Mouse (Mus musculus) layer of hippocampus, adult 8-10 months (tissue): ENCODE results near the gene Pard3b. TPM values are rescaled to one million over a fixed set of nuclear protein-coding genes. Genes with fewer than 3 reads are reported as not detected.

Experiments
- DNase-seq, 2 experiments: peaks; one replicate each; pipeline ENCODE4 v3.0.0; 2022; ENCODE audit warnings: low spot score in 2 of 2
- total RNA-seq, 4 experiments: library from RNA; stranded (reverse); gene quantifications; 2 replicates each; pipeline ENCODE4 v1.2.4; 2022

Gene Pard3b
- total RNA-seq: 1 to 10 TPM; 3.5 to 6.4 (median 5.8) TPM

- peak in 1 of 2 experiments; percentile 6 for DNase-seq
These were observed at the start of gene Pard3b for GRCm38 (mm10) chr1:61638347-61639111. TSS of gene Pard3b (plus strand) at chr1:61638824.

GRCm38 (mm10) chr1:61616176-61616575 lies 22.4 kb upstream of the Pard3b start:
- DNase-seq: no peak

GRCm38 (mm10) chr1:61620651-61621050 lies 18.0 kb upstream of the Pard3b start:
- DNase-seq: no peak

- DNase-seq: no peak
These were observed 8.8 kb upstream of the Pard3b start for GRCm38 (mm10) chr1:61629857-61630256.

GRCm38 (mm10) chr1:61639114-61640093 lies 780 bp downstream of the Pard3b start:
- DNase-seq: no peak

GRCm38 (mm10) chr1:61641880-61642279 lies 3.3 kb downstream of the Pard3b start:
- DNase-seq: no peak

- no peak for DNase-seq
These were observed 6.4 kb downstream of the Pard3b start for GRCm38 (mm10) chr1:61645062-61645461.

GRCm38 (mm10) chr1:61649964-61650363 lies 11.3 kb downstream of the Pard3b start:
- no peak for DNase-seq

- DNase-seq: no peak
These were observed 13.0 kb downstream of the Pard3b start for GRCm38 (mm10) chr1:61651454-61652271.

- DNase-seq: no peak
These were observed 19.1 kb downstream of the Pard3b start for GRCm38 (mm10) chr1:61657760-61658159.

- no peak for DNase-seq
These were observed 21.3 kb downstream of the Pard3b start for GRCm38 (mm10) chr1:61659931-61660330.

GRCm38 (mm10) chr1:61685221-61685814 lies 46.7 kb downstream of the Pard3b start:
- DNase-seq: no peak

- DNase-seq: no peak
These were observed 47.3 kb downstream of the Pard3b start for GRCm38 (mm10) chr1:61685921-61686320.

GRCm38 (mm10) chr1:61688301-61688700 lies 49.7 kb downstream of the Pard3b start:
- no peak for DNase-seq

GRCm38 (mm10) chr1:61698462-61699218 lies 60.0 kb downstream of the Pard3b start:
- no peak for DNase-seq

- DNase-seq: no peak
These were observed 71.2 kb downstream of the Pard3b start for GRCm38 (mm10) chr1:61709812-61710211.

GRCm38 (mm10) chr1:61711523-61711922 lies 72.9 kb downstream of the Pard3b start:
- no peak for DNase-seq

GRCm38 (mm10) chr1:61729654-61730053 lies 91.0 kb downstream of the Pard3b start:
- DNase-seq: no peak

- DNase-seq: no peak
These were observed 97.9 kb downstream of the Pard3b start for GRCm38 (mm10) chr1:61736550-61736949.

GRCm38 (mm10) chr1:61742831-61743230 lies 104.2 kb downstream of the Pard3b start:
- DNase-seq: no peak
